Mouse (Mus musculus) neural tube, embryonic 12.5 days (tissue): ENCODE data around the gene Rrp1b. TPM values are rescaled to one million over a fixed set of nuclear protein-coding genes. Genes with fewer than 3 reads are reported as not detected.

ENCODE experiments used
- polyA plus RNA-seq: library from polyadenylated mRNA; unstranded; fragments of >200 nt; fragmentation: Nextera tagmentation; extraction: Ambion mirVana; gene quantifications from 2 replicates; pipeline ENCODE4 v1.2.1, GENCODE M21; 2016

Rrp1b gene
- polyA plus RNA-seq, 1 experiment from 2014 or later: 43.7 TPM

Other genes starting within 250 kb of the Rrp1b start
- 16.2 and 21.6 TPM in 2 replicates for gene Sik1, start 180.3 kb upstream of the Rrp1b start, polyA plus RNA-seq
- gene Hsf2bp, start 249 bp downstream of the Rrp1b start, polyA plus RNA-seq: 0.28 and 0.47 TPM in 2 replicates
- 17.3 and 17.4 TPM in 2 replicates for gene Notch3, start 130.8 kb downstream of the Rrp1b start, polyA plus RNA-seq
- gene Ephx3, start 153.4 kb downstream of the Rrp1b start, polyA plus RNA-seq: 0.08 TPM in 1 of 2 replicates, not detected in the other
- gene Brd4, start 248.6 kb downstream of the Rrp1b start, polyA plus RNA-seq: 105 and 112 TPM in 2 replicates